Mouse (Mus musculus) embryonic fibroblast, embryonic 13.5 days (primary cell): ENCODE measurements around the gene Irak3. TPM values are rescaled to one million over a fixed set of nuclear protein-coding genes. Genes with fewer than 3 reads are reported as not detected.

Experiments
- H3K27ac ChIP-seq: 2 replicates; pipeline ENCODE4 v1.5.1; 2012; ENCODE audit warnings: low read length, control low read depth, inconsistent platforms; ENCODE audit not compliant: insufficient read depth
- H3K4me1 ChIP-seq: 2 replicates; pipeline ENCODE4 v1.6.1; 2011; ENCODE audit warnings: low read length; ENCODE audit not compliant: control insufficient read depth, insufficient read depth
- H3K4me3 ChIP-seq: 2 replicates; pipeline ENCODE4 v1.5.1; 2011; ENCODE audit warnings: mild to moderate bottlenecking, control low read depth, low read length; ENCODE audit not compliant: insufficient read depth
- CTCF ChIP-seq: IDR thresholded peaks from 2 replicates; pipeline ENCODE4 v1.5.1; 2011; ENCODE audit warnings: mild to moderate bottlenecking, control low read depth, low read length, moderate library complexity, borderline replicate concordance; ENCODE audit not compliant: insufficient read depth
- POLR2A ChIP-seq: IDR thresholded peaks from 2 replicates; pipeline ENCODE4 v1.6.1; 2011; ENCODE audit warnings: low read depth, mild to moderate bottlenecking, control low read depth, low read length, moderate library complexity
- polyA plus RNA-seq: library from polyadenylated mRNA; stranded (reverse); fragments of >200 nt; gene quantifications from 2 replicates; pipeline ENCODE4 v1.2.4, GENCODE M21; 2011; ENCODE audit warnings: low read depth; ENCODE audit not compliant: missing spikeins, insufficient read length

Irak3 gene
- polyA plus RNA-seq, 1 experiment = 7.7 TPM

- Histone ChIP-seq H3K4me3 (peak within 1 kb of the TSS; percentile 86), H3K4me1 (no peaks in the 10 kb centered on the region), H3K27ac (peak within 1 kb of the TSS; percentile 64)
- TF ChIP-seq CTCF (no peak), POLR2A (peak; percentile 63)
Measured at GRCm38 (mm10) chr10:120112507-120113396, 89.2 kb downstream of the Irak3 start, which contains the start of gene Helb. Gene Helb (minus strand): TSS chr10:120112987.

- Histone ChIP-seq H3K4me1 (no peaks in the 10 kb centered on the region), H3K27ac (no peak overlapping the region), H3K4me3 (peak overlapping the region; percentile 86)
- no peak for TF ChIP-seq POLR2A
- no peak for TF ChIP-seq CTCF
Measured at GRCm38 (mm10) chr10:120111691-120112319, 90.1 kb downstream of the Irak3 start.

- H3K4me3 ChIP-seq = no peak overlapping the region
Measured at GRCm38 (mm10) chr10:120100806-120101205, 101.1 kb downstream of the Irak3 start.

GRCm38 (mm10) chr10:120097564-120097963 is 104.4 kb downstream of the Irak3 start:
- Histone ChIP-seq H3K27ac (no peak overlapping the region), H3K4me3 (no peak overlapping the region), H3K4me1 (no peaks in the 10 kb centered on the region)
- TF ChIP-seq POLR2A = no peak
- TF ChIP-seq CTCF = no peak

More at GRCm38 (mm10) chr10:120100806-120101205, 101.1 kb downstream of the Irak3 start:
- TF ChIP-seq POLR2A (no peak), CTCF (no peak)
- H3K4me1 ChIP-seq = no peaks in the 10 kb centered on the region; the same call in 1 of the 2 replicates
- H3K27ac ChIP-seq = no peak overlapping the region

- Histone ChIP-seq H3K27ac (no peak overlapping the region), H3K4me1 (no peaks in the 10 kb centered on the region), H3K4me3 (no peak overlapping the region)
- no peak for TF ChIP-seq POLR2A
Measured at GRCm38 (mm10) chr10:120095716-120096115, 106.2 kb downstream of the Irak3 start.

- Histone ChIP-seq H3K4me1 (no peaks in the 10 kb centered on the region), H3K4me3 (no peak overlapping the region), H3K27ac (no peak overlapping the region)
- no peak for TF ChIP-seq CTCF
- TF ChIP-seq POLR2A = no peak
Measured at GRCm38 (mm10) chr10:120095136-120095535, 106.8 kb downstream of the Irak3 start.

GRCm38 (mm10) chr10:120092548-120092947 is 109.4 kb downstream of the Irak3 start:
- no peak for TF ChIP-seq POLR2A
- TF ChIP-seq CTCF = no peak
- H3K4me3 ChIP-seq = no peak overlapping the region
- no peak overlapping the region for H3K27ac ChIP-seq
- H3K4me1 ChIP-seq = no peaks in the 10 kb centered on the region

Other genes starting within 250 kb of the Irak3 start
- gene Helb, start 89.1 kb downstream of the Irak3 start, polyA plus RNA-seq = 8.8 and 11.1 TPM in 2 replicates
- gene Tmbim4, start 540 bp downstream of the Irak3 start, polyA plus RNA-seq = 89.3 and 97.1 TPM in 2 replicates
- 31.6 and 49.1 TPM in 2 replicates for gene Llph, start 24.9 kb upstream of the Irak3 start, polyA plus RNA-seq